Mouse (Mus musculus) ovary, postnatal 36 days (tissue): ENCODE data around the gene Nup85.
"Not testable (repeated sequence)": the region's sequence is repeated elsewhere in the genome, so short reads cannot be mapped to it uniquely, and the experiment has no call there.

ENCODE experiments used
- DNase-seq: peaks from one replicate; pipeline ENCODE4 v3.0.0; 2022; ENCODE audit warnings: low spot score, mixed read lengths

Nup85 gene

DNA sequence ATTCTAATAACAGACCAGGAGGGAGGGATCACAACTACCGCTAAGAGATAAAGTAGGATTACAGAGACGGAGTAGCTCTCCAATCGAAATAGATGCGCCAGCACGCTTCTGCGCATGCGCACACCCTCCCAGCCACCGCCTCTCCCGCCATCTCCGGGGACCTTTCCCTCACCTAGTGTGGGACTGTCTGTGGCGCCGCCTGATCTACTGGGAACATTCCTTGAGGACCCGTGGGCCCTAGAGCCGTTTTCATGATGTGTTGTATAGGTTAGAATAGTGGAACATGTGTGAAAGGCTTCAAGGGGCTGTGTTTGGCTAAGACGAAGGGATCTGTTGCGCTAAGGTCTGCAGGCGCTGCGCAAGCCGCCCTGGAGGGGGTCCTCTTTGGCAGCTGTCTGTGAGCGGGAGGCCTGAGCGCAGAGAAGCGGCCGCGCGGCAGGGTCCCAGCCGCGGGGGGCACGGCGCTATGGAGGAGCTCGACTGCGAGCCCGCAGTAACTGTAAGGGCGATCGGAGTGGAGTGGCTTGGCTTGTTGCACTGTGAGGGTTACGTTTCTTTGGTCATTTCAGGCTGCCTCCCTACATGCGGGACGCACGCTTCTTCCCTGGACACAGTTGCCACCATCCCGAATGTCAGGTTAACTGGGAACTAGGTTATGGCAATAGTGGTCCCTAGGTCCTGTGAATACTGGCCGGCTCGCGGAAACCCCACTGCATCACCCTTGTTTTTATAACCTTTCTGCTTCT lies at the start of gene Nup85:
Gene Nup85 (plus strand): TSS at position 371 of the 746 bp plus-strand sequence.
- peak; percentile 97 for DNase-seq

DNA sequence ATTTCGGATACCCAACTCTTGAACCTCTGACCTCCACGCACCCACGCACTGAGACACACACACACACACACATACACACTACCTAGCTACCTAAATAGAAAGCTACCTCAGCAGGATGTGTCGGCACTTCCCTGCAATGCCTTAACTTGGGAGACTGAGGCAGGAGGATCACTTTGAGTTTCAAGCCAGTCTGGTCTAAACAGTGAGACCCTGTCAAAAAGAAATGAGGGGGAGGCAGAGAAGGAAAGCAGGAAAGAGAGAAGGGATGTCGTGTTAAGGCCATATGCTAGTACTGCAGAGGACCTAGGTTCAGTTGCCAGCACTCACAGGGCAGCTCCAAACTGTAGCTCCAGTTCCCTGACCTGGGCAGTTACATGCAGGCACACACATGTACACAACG lies 49.2 kb upstream of the Nup85 start:
- DNase-seq, result no peak

DNA sequence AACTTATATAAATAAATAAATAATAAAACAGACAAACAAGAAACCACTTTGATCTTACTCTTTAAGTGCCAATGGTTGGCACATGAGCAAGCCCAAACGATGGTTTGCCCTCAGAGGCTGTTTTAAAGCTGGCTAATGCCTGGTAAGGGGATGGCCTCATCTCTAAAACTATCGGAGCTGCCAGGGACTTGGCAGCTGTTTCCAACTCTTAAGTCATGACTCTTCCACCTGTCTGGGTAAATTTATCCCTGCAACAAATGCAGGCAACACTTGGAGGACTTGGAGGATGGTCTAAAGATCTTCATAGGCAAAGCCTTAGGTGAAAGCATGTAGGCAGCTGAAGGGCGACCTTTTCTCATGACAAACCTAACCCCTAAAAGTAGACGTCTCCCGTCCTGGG lies 47.3 kb upstream of the Nup85 start:
- DNase-seq, result no peak

DNA sequence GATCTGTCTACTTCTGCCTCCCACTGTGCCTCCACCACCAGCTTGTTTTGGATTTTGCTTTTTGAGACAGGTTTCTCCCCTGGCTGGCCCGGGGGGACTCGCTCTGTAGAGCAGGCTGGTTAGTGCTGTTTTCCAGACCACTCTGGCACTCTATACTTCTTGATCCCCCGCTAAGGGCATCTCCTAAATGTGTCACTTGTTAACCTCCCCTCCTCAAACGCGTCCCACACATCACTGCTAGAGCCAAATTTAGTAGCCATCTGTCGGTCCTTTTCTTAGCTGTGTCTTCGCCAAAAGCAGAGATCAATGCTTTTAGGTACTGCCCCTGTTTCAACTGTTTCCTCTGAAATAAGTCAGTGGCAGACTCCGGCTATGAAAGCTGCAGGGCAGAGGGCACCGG lies 45.5 kb upstream of the Nup85 start:
- no peak for DNase-seq

DNA sequence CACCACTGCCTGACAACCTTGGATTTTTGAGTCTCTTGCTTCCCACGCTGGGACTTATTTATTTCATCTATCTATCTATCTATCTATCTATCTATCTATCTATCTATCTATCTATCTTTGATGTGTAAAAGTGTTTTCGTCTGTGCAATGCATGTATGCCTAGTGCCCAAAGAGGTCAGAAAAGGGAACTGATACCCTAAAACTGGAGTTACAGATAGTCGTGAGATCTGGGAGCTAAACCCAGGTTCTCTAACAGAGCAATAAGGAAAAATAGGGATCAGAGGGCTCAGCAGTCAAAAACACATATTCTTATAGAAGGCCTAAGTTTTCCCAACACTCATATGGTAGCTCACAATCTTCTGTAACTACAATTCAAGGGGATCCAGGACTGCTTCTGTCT lies 44.7 kb upstream of the Nup85 start:
- no peak for DNase-seq

DNA sequence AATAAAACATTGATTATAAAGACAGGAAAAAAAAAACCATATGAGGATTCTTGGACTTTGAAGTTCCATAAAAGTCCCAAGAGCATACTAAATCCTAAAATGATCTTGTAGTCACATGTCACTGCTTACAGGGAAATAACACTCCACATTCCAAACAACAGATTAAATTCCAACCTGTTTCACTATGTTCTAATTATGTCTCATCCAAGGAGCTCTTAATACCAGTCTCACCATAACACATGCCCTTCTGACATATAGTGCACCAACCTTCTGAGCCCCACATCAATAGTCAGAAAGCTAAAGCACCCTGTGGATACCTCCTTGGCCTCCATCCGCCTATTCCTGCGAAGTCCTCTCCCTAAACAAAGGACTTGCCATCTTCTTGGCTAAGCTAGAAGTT lies 44.0 kb upstream of the Nup85 start:
- no peak for DNase-seq

DNA sequence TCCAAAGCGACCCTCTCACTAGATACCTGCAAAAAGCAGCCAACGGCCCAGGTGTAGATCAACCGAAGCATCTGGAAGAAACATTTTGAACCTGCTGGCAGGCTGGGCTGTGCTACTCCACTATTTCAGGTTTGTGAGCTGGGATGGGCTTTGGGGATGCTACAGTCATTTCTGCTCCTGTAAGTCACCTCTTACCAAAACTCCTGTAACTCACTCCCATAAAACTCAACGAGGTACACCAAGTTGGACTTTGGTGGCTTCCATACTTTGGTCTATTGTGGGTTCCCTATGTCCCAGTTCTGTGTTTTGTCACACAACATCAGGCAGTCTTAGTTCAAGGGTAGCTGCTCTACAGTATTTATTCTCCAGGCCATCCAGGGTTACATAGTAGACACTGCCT lies 43.2 kb upstream of the Nup85 start:
- no peak for DNase-seq

DNA sequence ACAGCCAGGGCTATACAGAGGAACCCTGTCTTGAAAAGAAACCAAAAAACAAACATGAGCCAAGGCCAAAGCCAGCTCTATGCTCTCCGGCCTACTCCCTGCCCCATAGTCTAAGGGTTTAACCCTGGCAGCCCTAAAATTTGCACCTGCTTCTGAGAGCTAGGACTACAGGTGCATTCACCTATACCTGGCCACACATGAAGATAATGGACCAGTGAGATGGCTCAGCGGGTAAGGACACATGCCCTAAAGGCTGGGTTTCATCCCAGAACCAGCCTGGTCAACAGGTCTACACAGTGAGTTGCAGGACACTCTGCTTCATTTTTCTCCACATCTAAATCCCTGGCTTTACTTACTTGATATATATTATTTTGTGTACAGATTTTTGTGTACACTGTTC lies 42.0 kb upstream of the Nup85 start:
- no peak for DNase-seq

DNA sequence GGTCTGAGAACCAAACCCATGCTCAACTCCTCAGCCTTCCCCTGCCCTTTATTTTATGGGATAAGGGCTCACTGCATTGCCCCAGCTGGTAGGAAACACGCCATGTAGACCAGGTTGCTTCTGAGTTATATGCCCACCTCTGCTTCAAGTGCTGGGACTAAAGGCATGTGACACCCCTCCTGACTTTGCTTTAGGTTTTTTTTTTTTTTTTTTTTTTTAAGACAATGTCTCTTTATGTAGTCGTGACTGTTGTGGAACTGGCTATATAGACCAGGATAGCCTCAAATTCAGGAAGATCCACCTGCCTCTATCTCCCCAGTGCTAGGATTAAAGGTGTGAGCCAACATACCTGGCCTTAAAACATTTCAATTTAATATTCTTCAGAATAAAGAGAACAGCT lies 41.5 kb upstream of the Nup85 start:
- no peak for DNase-seq

DNA sequence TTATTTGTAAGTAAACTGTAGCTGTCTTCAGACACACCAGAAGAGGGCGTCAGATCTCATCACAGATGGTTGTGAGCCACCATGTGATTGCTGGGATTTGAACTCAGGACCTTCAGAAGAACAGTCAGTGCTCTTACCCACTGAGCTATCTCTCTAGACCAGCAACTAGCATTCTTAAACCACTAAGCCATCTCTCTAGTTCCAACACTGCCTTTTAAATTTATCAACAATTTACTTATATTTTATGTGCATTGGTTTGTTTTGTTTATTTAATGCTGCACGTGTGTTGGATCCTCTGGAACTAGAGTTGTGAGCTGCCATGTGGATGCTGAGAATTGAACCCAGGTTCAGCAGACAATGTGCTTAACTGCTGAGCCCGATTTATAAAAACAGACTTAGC lies 37.8 kb upstream of the Nup85 start:
- not testable (repeated sequence) for DNase-seq

DNA sequence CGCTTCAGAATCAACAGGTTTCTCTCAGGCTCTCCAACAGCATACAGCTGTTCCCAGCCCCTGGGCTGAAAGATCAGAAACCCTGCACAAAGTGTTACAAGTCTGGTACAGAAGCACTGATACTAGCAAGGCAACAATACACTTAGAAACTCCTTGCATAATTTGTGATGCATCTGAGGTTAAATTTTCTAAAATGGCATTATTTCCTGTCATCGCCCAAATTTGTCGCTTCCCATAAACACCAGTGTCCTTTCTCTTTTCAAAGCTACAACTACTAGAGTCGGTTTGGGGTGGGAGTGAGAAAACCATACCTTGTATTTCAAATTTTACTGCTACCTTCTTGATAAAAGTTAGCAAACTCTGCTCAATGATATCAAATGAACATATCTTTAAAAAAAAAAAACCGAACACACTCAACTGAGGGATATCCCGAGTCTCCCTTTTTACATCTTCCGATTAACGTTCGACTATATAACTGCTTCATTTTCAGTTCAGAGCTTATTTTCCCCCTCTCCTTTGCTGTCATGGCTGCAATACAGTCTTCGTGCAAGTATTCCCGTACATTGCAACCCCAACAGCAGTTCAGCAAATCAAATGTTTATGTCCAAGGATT lies 29.4 kb upstream of the Nup85 start:
- DNase-seq, result no peak

DNA sequence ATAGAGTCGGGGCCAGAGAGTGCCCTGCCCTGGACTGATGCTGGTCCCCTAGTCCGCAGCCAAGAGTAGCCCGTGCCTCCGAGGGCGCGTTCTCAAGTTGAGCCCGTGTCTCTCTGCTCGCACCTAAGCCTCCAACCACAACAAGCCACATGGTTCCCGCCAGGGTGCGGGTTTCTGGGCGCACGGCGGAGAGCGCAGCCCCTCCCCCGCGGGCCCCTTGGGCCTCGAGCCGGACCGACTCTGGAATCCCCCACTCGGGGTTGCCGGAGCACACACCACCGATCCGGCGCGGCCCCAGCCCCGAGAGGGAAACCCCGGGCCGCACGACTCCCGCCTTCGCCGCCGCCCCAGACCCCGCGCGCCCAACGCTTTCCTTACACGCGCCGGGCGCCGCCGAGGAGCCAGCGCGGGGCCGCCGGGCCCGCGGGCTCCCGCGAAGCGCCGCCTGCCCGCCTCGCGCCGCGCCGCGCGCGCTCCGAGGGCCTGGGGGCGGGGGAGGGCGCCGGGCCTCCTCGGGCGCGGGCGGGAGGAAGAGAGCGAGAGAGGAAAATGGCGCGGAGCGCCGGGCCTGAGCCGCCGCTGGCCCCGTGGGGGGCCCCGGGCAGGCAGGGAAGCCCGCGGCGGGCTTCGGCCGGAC lies 28.7 kb upstream of the Nup85 start:
- peak; percentile 76 for DNase-seq

DNA sequence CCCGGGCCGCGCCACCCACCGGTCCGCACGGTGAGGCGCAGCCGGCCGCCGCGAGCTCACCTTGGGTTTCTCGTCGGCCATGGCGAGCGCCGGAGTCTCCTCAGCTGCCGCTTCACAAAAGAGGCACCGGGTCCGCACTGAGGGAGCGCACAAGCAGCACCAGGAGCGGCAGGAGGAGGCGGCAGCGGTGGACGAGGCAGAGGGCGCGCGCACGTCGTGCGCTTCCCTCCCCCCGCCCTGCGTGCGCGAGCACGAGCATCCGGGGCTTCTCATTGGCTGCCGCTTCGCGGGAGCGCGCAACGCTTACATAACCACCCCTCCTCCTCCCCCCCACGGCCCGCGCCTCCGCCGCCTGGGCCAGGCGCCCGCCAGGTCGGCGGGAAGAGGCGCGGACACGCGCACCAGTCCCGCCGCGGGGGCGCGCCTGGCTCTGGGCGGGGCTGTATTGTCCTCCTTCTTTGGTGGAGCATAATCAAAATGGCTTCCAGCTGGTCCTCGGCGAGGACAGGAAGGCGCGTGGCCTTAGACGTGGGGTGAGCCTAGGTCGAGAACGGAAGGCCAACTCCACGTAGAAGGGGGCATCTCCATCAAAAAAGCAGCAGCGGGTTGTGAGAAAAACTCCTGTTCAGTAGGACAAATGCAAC lies 28.1 kb upstream of the Nup85 start, which contains the start of gene Sumo2:
Gene Sumo2 (minus strand): TSS at position 239 of the 644 bp plus-strand sequence.
- peak; percentile 99 for DNase-seq

DNA sequence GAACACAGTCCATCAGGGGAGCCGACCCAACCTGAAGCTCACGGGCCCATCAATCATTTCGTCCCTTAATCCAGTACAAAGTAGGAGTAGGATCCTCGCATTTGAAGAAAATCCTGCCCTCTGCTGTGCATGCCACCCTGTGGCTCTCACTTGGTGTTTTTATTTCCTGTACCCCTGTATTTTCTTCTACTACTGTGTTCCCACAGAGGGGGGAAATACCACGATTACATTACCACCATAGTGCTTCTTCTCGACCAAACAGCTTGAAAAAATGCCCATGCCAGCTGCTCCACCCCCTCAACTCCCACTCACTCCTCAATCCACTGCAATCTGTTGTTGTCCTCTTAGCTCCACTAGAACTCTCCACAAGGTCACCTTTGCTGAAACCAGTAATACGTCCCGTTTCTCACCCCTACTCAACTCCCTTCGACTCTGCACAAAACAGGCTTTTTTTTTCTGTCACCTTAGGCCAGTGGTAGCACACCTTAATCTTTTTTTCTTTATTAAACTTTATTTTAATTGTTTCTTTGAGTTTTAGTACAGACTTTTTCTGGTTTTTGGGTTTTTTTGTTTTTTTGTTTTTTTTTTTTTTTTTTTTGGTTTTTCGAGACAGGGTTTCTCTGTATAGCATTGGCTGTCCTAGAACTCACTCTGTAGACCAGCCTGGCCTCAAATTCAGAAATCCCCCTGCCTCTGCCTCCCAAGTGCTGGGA lies 27.2 kb upstream of the Nup85 start:
- no peak for DNase-seq

DNA sequence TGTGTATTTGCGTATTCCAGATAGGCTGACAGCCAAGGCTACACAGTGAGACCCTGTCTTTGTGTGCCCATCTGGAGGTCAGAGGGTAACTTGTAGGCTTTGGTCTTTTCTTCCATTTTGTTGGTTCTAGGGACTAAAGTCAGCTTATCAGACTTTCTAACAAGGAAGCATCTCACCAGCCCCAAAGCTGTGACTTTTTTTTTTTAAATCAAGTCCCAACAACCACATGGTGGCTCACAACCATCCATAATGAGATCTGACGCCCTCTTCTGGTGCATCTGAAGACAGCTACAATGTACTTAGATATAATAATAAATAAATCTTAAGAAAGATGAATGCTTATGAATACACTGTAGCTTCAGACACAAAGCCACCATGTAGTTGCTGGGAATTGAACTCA lies 26.2 kb upstream of the Nup85 start:
- DNase-seq, result no peak

DNA sequence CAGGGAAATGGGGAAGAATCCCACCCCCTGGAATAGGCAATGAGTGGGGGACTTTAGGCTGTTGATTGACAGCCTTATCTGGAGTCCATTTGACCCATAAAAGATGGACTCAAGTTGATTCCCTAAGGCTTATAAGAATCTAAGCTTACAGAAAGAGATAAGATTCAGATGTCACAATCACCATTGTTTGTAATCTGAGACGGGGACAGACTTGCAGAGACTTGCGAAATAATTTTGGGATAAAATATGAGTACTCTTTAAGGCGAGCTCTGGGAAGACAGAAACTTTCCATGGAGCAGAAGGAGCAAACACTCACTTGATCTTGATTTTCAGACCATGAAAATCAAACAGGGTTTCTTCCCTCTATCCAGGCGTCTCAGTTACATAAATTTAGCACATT lies 20.7 kb upstream of the Nup85 start:
- no peak for DNase-seq

DNA sequence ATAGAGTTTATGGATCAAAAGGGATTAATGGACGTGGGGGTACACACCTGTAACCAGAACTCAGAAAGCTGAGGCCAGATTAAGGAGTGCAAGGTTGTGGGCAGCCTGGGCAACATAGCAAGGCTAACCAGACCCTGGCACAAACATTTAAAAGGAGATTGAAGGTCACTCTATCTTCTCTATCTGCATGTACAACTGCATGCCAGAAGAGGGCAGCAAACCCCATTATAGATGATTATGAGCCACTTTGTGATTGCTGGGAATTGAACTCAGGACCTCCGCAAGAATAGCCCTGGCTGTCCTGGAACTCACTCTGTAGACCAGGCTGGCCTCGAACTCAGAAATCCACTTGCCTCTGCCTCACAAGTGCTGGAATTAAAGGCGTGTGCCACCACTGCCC lies 11.5 kb upstream of the Nup85 start:
- no peak for DNase-seq

DNA sequence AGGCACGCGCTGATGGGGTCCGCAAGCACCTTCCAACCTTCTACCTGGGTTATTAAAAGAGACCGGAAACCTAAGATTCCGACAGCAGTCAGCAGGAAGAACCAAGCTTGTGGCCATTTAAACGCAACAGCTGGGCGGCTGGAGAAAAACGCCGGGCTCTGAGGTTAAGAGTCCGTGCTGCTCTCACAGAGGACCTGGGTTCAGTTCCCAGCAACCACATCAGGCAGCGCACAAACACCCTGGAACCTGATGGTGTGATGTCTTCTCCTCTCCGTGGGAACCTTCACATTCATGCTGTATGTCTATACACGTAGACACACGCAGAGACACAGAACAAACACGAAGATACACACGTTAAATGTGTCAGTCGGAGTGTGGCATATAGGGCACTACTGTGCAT lies 8.5 kb upstream of the Nup85 start:
- DNase-seq, result no peak

DNA sequence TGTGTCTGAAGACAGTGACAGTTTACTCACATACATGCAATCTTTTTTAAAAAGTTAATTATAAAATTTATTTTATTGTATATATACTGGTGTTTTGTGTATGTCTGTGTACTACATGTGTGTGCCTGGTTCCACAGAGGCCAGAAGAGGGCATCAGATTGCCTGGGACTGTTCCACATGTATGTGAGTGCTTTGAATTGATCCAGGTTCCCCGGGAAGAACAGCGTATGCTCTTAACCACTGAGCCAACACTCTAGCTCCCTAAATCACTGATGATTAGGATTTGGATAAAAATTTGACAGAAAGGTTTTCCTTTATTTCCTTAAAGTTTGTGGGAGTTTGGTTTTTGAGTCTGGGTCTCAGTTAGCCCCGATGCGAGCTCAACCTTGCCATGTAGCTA lies 828 bp upstream of the Nup85 start:
- no peak for DNase-seq

DNA sequence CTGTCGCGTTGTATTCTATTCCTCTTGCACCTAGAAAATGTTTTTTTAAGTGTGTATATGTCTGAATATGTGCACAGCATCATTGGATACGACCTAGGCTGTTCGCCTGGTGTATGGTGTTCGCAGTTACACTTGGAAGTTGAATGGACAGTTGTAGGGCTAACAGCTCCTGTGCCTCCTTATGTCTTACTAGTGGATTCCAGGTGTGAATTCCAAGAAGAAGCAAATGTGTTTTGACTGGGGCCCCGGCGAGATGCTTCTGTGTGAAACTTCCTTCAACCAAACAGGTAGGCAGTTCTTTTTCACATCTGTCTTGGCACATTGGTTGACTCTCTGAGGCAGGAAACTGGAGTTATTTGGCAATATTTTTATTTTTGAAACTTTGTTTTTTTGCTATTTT lies 727 bp downstream of the Nup85 start:
- no peak for DNase-seq

DNA sequence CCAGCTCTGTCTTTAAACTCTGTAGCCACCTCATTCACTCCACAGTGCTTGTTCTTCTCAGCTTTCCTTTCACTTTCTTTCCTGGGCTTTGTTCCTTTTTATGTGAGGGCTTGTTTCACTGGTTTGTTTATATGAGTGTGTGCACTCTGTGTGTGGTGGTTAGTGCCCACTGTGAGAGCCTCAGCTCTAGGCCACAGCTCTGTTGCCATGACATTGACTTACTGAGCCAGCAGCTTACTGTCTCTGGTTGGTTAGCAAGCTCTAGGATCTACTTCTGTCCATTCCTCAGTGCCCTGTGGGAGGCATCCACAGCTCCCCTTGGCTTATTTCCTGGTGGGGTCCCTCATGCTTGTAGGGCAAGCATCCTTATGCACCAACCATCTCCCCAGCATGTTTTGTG lies 14.8 kb downstream of the Nup85 start:
- DNase-seq, result no peak

DNA sequence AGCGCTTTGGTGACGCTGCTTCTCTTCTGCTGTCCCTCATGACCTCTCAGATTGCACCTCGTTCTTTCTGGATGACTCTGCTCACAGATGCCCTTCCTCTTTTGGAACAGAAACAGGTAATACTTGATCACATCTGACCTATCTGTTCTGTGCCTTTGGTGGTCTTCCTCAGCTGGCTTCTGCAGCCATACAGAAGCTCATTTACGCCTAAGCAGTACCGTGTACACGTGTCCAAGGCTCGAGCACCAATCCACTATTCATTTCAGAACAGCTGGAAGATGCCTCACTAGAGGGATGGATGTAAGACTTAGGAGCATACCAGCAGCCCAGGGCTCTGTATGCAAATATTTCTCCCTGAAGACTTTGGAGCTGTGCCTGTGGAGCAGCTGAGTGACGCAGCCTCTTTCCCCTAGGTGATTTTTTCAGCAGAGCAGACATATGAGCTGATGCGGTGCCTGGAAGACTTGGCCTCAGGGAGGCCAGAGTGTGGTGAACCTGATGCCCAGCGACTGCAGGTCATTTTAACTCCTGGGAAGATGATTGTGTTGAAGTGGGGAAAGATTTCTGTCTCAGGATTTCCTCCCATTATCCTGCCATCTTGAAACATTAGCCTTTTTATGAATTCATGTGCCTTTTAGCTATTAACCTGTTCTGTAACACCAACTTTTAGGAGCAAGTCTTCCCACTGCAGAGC lies 18.8 kb downstream of the Nup85 start:
- DNase-seq, result no peak
